In genomic region chr10:83325903-83326302, GRCm38 (mm10) we compare ENCODE assay signal across 21 mouse cellular contexts. TPM values are rescaled to one million over a fixed set of nuclear protein-coding genes. Genes with fewer than 3 reads are reported as not detected.
A peak's percentile ranks its signal among the peaks of the same experiment; 100 is the strongest.
DNase-seq lines count a peak whose midpoint lies in the region; ATAC-seq and TF ChIP-seq lines count a peak whose summit lies in the region.
"Had no signal": no experiment of that assay in that cellular context is flagged by ENCODE, and none has a peak within 500 bp of the region (broad histone marks: within the 10 kb centered on the region; RNA-seq: fewer than 3 reads in every experiment).

No protein-coding gene starts in this region.

- no peak overlapping the region for H3K4me2 ChIP-seq in liver, postnatal 0 days (ENCODE audit: low read depth, low read length)

- H3K79me2 ChIP-seq in liver, adult 2 months (ENCODE audit: control insufficient read depth, insufficient read depth, low read length) = peaks cover 4% of the 10 kb centered on the region; the same call in 1 of the 2 replicates

- WGBS in liver, adult 2 months = 30% methylated on average over 1 of the region's 1 CpGs
- WGBS in liver, postnatal 0 days (ENCODE audit: insufficient replicate concordance) = 77% methylated on average over 1 of the region's 1 CpGs

- no peaks in the 10 kb centered on the region for H3K36me3 ChIP-seq in liver, adult 2 months (ENCODE audit: control insufficient read depth, insufficient read depth, low read length)
- no peaks in the 10 kb centered on the region for H3K36me3 ChIP-seq in liver, postnatal 0 days (replicated peaks; ENCODE audit: insufficient read depth, low read length)
- H3K36me3 ChIP-seq: G1E had no signal

- TF ChIP-seq CTCF in liver, adult 2 months (IDR thresholded peaks at IDR 0.05; ENCODE audit: low read depth, low read length) = no peak
- TF ChIP-seq CTCF in liver, postnatal 0 days (IDR thresholded peaks at IDR 0.05; ENCODE audit: low read depth) = no peak

- no peak overlapping the region for H3K27ac ChIP-seq in liver, adult 2 months (replicated peaks; ENCODE audit: insufficient read depth, low read depth, low read length)
- H3K27ac ChIP-seq in liver, postnatal 0 days (ENCODE audit: low read depth) = no peak overlapping the region

- TF ChIP-seq EP300 in liver, postnatal 0 days (IDR thresholded peaks at IDR 0.05; ENCODE audit: low read depth) = no peak

- H3K9me3 ChIP-seq in liver, postnatal 0 days (ENCODE audit: low read length) = no peaks in the 10 kb centered on the region
- H3K9me3 ChIP-seq: G1E had no signal

- intact Hi-C loops in gastrocnemius, postnatal 36 days (cut with DNase I) = no loop called here

- peaks cover 39% of the 10 kb centered on the region for H3K4me1 ChIP-seq in liver, adult 2 months (ENCODE audit: control insufficient read depth, insufficient read depth, low read length)
- H3K4me1 ChIP-seq in liver, postnatal 0 days (ENCODE audit: insufficient read depth) = peaks cover 5% of the 10 kb centered on the region

- DNase-seq in liver, adult 2 months (ENCODE audit: extremely low read depth, low read depth, low spot score) = peak; percentile 50
- DNase-seq in liver, postnatal 0 days = no peak
- peak; percentile 59 for DNase-seq in A20 (ENCODE audit: low read depth, low spot score)
- no peak for DNase-seq in gastrocnemius, postnatal 36 days
- DNase-seq: adrenal gland, adult 2 months; adrenal gland, adult 8-10 months; adrenal gland, postnatal 10 days; adrenal gland, postnatal 14 days; adrenal gland, postnatal 25 days; adrenal gland, postnatal 36 days; B cell, adult 2 months; cerebellum, adult 11 months; cerebellum, adult 11-12 months; cerebellum, adult 18-20 months; cerebellum, adult 2 months had no signal

- no peak overlapping the region for H3K4me3 ChIP-seq in liver, adult 2 months (ENCODE audit: insufficient read depth, low read depth, low read length)
- H3K4me3 ChIP-seq in liver, postnatal 0 days (ENCODE audit: low read depth, low read length) = no peak overlapping the region

- ATAC-seq in liver, postnatal 0 days = no peak
- ATAC-seq: activated CD4-positive, CD25-positive, alpha-beta regulatory T cell, adult 4 months; CD4-positive, CD25-positive, alpha-beta regulatory T cell, adult 4 months; Patski had no signal

- TF ChIP-seq POLR2A in liver, adult 2 months (IDR thresholded peaks at IDR 0.05; ENCODE audit: extremely low read depth, insufficient read depth, low read length) = no peak

- H3K27me3 ChIP-seq in liver, adult 2 months (ENCODE audit: control insufficient read depth, insufficient read depth, low read length) = no peaks in the 10 kb centered on the region
- no peaks in the 10 kb centered on the region for H3K27me3 ChIP-seq in liver, postnatal 0 days (ENCODE audit: insufficient read depth, low read length)
- H3K27me3 ChIP-seq: CH12.LX, Patski had no signal

- H3K9ac ChIP-seq in liver, adult 2 months (ENCODE audit: low read depth, low read length) = no peak overlapping the region
- no peak overlapping the region for H3K9ac ChIP-seq in liver, postnatal 0 days (replicated peaks)

RNA-seq across cellular contexts. Expression of gene Slc41a2, which starts 11.8 kb away (rescaled TPM):
- 7.4 and 9.5 TPM in 2 replicates for total RNA-seq in liver, adult 2 months (2014; rRNA removed)
- 4.3 and 4.5 TPM in 2 replicates for polyA plus RNA-seq in liver, adult 2 months (2012; rRNA removed)
- 0.20 and 0.76 TPM in 2 replicates for polyA plus RNA-seq in liver, postnatal 0 days (2015; fragmentation: Nextera tagmentation; extraction: Ambion mirVana)
- total RNA-seq in gastrocnemius, postnatal 36 days (2021) = under 1 TPM; 0.54 to 0.86 TPM
- total RNA-seq: MEL had no signal
- polyA plus RNA-seq: G1E had no signal

RNA-seq across cellular contexts. Expression of gene D10Wsu102e, which starts 34.1 kb away (rescaled TPM):
- 0.28 and 0.34 TPM in 2 replicates for total RNA-seq in liver, adult 2 months (2014; rRNA removed)
- polyA plus RNA-seq in liver, adult 2 months (2012; rRNA removed) = 0.12 and 0.13 TPM in 2 replicates
- 0.14 and 0.16 TPM in 2 replicates for polyA plus RNA-seq in liver, postnatal 0 days (2015; fragmentation: Nextera tagmentation; extraction: Ambion mirVana)
- total RNA-seq in gastrocnemius, postnatal 36 days (2021) = under 1 TPM; 0.54 to 0.66 TPM

Comparison
In these comparisons a context has a peak if more than half of its experiments do, and no peak if none do; other contexts are left out.
1. DNase-seq: peak in liver, adult 2 months (single experiment) and A20 (single experiment); none in liver, postnatal 0 days (single experiment) and gastrocnemius, postnatal 36 days (0 of 2).